Mouse (Mus musculus) urinary bladder, postnatal 10 days (tissue): ENCODE results near the gene Cux2.

Experiments used
- DNase-seq: peaks from one replicate; pipeline ENCODE4 v3.0.0; 2022; ENCODE audit warnings: low spot score

Gene Cux2

GRCm38 (mm10) chr5:121962359-121962758 is 87.5 kb downstream of the Cux2 start:
- no peak for DNase-seq

- no peak for DNase-seq
These were observed 88.6 kb downstream of the Cux2 start for GRCm38 (mm10) chr5:121961256-121961655.

- no peak for DNase-seq
These were observed 90.2 kb downstream of the Cux2 start for GRCm38 (mm10) chr5:121959688-121960087.

GRCm38 (mm10) chr5:121958551-121958950 is 91.4 kb downstream of the Cux2 start:
- no peak for DNase-seq

- no peak for DNase-seq
These were observed 94.1 kb downstream of the Cux2 start for GRCm38 (mm10) chr5:121955806-121956205.

GRCm38 (mm10) chr5:121950175-121950574 is 99.7 kb downstream of the Cux2 start:
- DNase-seq = no peak

- no peak for DNase-seq
These were observed 100.9 kb downstream of the Cux2 start for GRCm38 (mm10) chr5:121949050-121949443.

GRCm38 (mm10) chr5:121948302-121949049 is 101.4 kb downstream of the Cux2 start:
- DNase-seq = no peak

- no peak for DNase-seq
These were observed 103.2 kb downstream of the Cux2 start for GRCm38 (mm10) chr5:121946657-121947245.

- DNase-seq = no peak
These were observed 104.1 kb downstream of the Cux2 start for GRCm38 (mm10) chr5:121945819-121946218.

GRCm38 (mm10) chr5:121944021-121944790 is 105.7 kb downstream of the Cux2 start:
- DNase-seq = no peak

GRCm38 (mm10) chr5:121943472-121943871 is 106.4 kb downstream of the Cux2 start:
- DNase-seq = no peak

- no peak for DNase-seq
These were observed 111.6 kb downstream of the Cux2 start for GRCm38 (mm10) chr5:121938065-121938849.

GRCm38 (mm10) chr5:121930261-121930660 is 119.6 kb downstream of the Cux2 start:
- no peak for DNase-seq

- no peak for DNase-seq
These were observed 121.4 kb downstream of the Cux2 start for GRCm38 (mm10) chr5:121928362-121929000.

- DNase-seq = no peak
These were observed 123.4 kb downstream of the Cux2 start for GRCm38 (mm10) chr5:121926543-121926814.

- DNase-seq = no peak
These were observed 124.0 kb downstream of the Cux2 start for GRCm38 (mm10) chr5:121925751-121926542.

- DNase-seq = no peak
These were observed 124.6 kb downstream of the Cux2 start for GRCm38 (mm10) chr5:121925291-121925690.

- DNase-seq = no peak
These were observed 125.5 kb downstream of the Cux2 start for GRCm38 (mm10) chr5:121924423-121924822.

- DNase-seq = no peak
These were observed 126.7 kb downstream of the Cux2 start for GRCm38 (mm10) chr5:121922942-121923826.
